Mouse (Mus musculus) stomach, postnatal 0 days (tissue): ENCODE measurements around the gene Ptprn2. TPM values are rescaled to one million over a fixed set of nuclear protein-coding genes. Genes with fewer than 3 reads are reported as not detected.
A peak's percentile ranks its signal among the peaks of the same experiment; 100 is the strongest.

Experiments
- ATAC-seq: fragments of 200-750 bp; cut with Nextera tagmentation; 2 replicates; pipeline ENCODE4 v1.8.0; 2017; ENCODE audit not compliant: low FRiP score, low TSS enrichment
- DNase-seq: peaks from one replicate; pipeline ENCODE4 v3.0.0-alpha.2; 2016; ENCODE audit warnings: low spot score
- H3K27ac ChIP-seq: fragments of 300-500 bp; sonication (generic); replicated peaks from 2 replicates; pipeline ENCODE4 v1.5.1; 2014; ENCODE audit warnings: mild to moderate bottlenecking, control low read depth
- H3K27me3 ChIP-seq: fragments of 300-500 bp; sonication (generic); 2 replicates; pipeline ENCODE4 v1.6.1; 2014; ENCODE audit warnings: low read length; ENCODE audit not compliant: control insufficient read depth, insufficient read depth
- H3K36me3 ChIP-seq: fragments of 300-500 bp; sonication (generic); 2 replicates; pipeline ENCODE4 v1.6.1; 2014; ENCODE audit warnings: low read length, mixed read lengths; ENCODE audit not compliant: control insufficient read depth, insufficient read depth
- H3K4me1 ChIP-seq: fragments of 300-500 bp; sonication (generic); replicated peaks from 2 replicates; pipeline ENCODE4 v1.6.1; 2014; ENCODE audit warnings: antibody characterized with exemption; ENCODE audit not compliant: control insufficient read depth, insufficient read depth
- H3K4me2 ChIP-seq: fragments of 300-500 bp; sonication (generic); replicated peaks from 2 replicates; pipeline ENCODE4 v1.6.1; 2014; ENCODE audit warnings: low read depth, mild to moderate bottlenecking, control low read depth, moderate library complexity
- H3K4me3 ChIP-seq: fragments of 300-500 bp; sonication (generic); 2 replicates; pipeline ENCODE4 v1.5.1; 2014; ENCODE audit warnings: low read depth, low read length, control low read depth
- H3K9ac ChIP-seq: fragments of 300-500 bp; sonication (generic); 2 replicates; pipeline ENCODE4 v1.6.1; 2014; ENCODE audit warnings: mild to moderate bottlenecking, low read length, control low read depth, mixed read lengths
- H3K9me3 ChIP-seq: fragments of 300-500 bp; sonication (generic); 2 replicates; pipeline ENCODE4 v1.6.1; 2016; ENCODE audit warnings: low read length; ENCODE audit not compliant: control insufficient read depth
- CTCF ChIP-seq: IDR thresholded peaks from 2 replicates; pipeline ENCODE4 v1.5.1; 2016; ENCODE audit warnings: antibody characterized with exemption, low read depth, mild to moderate bottlenecking, moderate library complexity
- EP300 ChIP-seq: optimal IDR thresholded peaks from 2 replicates; pipeline ENCODE3; 2016; ENCODE audit warnings: antibody characterized with exemption
- WGBS: fragments of 180-500 bp; shearing (Covaris S2); extraction: QIAGEN DNeasy Blood & Tissue Kit; methylation state at CpG from one replicate; pipeline ENCODE4 v1.1.7; 2014; 5-methylcytosine and 5-hydroxymethylcytosine counted together
- polyA plus RNA-seq: library from polyadenylated mRNA; unstranded; fragments of >200 nt; fragmentation: Nextera tagmentation; extraction: Ambion mirVana; gene quantifications from 2 replicates; pipeline ENCODE4 v1.2.1, GENCODE M21; 2015

The Ptprn2 gene
- polyA plus RNA-seq, 1 experiment from 2014 or later = 6.0 TPM

DNA sequence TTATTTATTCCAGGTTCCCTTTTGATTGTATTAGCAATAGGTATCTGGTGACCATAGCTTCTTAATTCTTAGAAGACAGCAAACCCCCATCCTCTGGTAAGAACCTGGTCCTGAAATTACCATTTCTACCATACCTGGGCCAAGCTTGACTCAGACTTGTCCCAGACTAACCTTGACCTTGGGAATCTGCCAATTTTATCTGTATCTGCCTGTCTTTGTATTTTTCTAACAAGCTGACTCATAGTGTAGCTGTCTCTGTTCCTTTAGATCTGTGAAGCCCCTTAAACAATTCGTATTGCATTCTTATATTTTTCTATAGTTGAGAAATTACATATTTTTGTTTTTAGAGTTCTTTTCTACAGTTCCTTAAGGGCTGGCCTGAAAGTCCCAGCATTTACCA, 6.7 kb upstream of the Ptprn2 start:
- DNase-seq (no peak), ATAC-seq (no peak)
- no peak overlapping the region for H3K4me2 ChIP-seq
- H3K27me3 ChIP-seq = no peaks in the 10 kb centered on the region
- no peak overlapping the region for H3K9ac ChIP-seq
- 56% methylated on average over 1 of the region's 1 CpGs for WGBS
- H3K4me1 ChIP-seq = no peaks in the 10 kb centered on the region
- no peaks in the 10 kb centered on the region for H3K36me3 ChIP-seq
- TF ChIP-seq CTCF (no peak), EP300 (no peak)
- H3K4me3 ChIP-seq = no peak overlapping the region
- H3K9me3 ChIP-seq = no peaks in the 10 kb centered on the region
- H3K27ac ChIP-seq = no peak overlapping the region

DNA sequence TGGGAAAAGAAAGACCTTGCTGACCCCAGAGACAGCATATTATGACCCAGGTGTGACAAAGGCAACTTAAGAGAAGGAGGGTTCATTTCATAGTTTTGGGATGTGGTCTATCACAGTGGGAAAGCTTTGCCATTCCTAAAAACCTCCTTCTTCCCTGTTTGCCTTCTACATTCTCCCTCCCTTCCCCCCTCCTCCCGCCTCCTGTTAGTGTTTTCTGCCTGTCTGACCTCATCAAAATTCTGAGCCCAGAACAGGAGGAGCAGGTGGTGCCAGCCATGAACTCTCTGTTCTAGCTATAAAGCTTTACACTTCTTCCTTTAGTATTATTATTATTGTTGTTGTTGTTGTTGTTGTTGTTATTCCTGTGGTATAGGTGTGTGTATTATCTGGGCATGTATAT, 3.6 kb upstream of the Ptprn2 start:
- DNase-seq = no peak
- Histone ChIP-seq H3K4me2 (no peak overlapping the region), H3K9me3 (no peaks in the 10 kb centered on the region), H3K27me3 (no peaks in the 10 kb centered on the region), H3K27ac (no peak overlapping the region), H3K36me3 (no peaks in the 10 kb centered on the region), H3K9ac (no peak overlapping the region), H3K4me1 (peaks cover 2% of the 10 kb centered on the region; the same call in 1 of the 2 replicates), H3K4me3 (no peak overlapping the region)
- ATAC-seq = no peak
- TF ChIP-seq EP300 = no peak
- WGBS = 64% methylated on average over 1 of the region's 1 CpGs

DNA sequence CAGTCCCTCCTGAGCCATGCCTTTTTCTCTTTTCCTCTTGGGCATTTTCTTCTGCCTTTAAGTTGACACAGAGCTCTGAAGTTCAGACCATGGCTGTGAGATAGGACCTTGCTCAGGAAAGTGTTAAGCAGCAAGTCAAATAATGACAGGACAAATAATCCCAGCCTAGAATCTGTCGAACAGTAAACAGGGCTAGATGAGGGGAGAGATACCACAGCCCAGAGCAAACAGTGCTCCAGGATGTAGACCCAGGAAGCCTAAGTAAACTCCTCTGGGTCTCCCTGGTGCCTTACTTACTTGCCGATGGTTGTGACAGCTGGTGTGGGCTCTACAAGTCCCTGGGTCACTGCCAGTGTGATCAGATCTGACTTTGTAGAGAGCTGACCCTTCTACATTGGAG, 1.9 kb upstream of the Ptprn2 start:
- DNase-seq (peak; percentile 50), ATAC-seq (peak; percentile 54)
- H3K4me2 ChIP-seq = peak overlapping the region; percentile 14; the same call in 1 of the 2 replicates

DNA sequence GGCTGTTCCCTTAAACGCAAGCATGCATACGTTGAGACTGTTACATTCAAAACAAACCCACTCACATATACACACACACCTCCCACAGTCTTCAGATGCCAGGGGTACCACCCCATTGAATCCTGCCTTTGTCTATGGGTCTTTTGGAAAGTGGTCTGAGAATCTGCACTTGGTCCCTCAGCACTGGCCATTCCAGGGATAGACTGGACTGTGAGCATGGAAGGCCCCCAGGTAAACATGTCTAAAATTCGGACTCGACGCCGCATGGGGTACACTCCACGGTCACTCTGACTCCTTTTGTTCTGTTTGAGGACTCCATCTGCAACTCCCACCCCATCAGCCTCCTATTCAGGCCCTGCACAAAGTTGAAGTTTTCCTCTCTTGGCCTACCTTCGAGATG, 529 bp upstream of the Ptprn2 start:
- Histone ChIP-seq H3K27ac (no peak overlapping the region), H3K4me3 (peak overlapping the region; percentile 54), H3K4me2 (peak overlapping the region; percentile 91), H3K27me3 (no peaks in the 10 kb centered on the region), H3K9me3 (no peaks in the 10 kb centered on the region), H3K36me3 (no peaks in the 10 kb centered on the region), H3K9ac (no peak overlapping the region), H3K4me1 (peaks cover 2% of the 10 kb centered on the region; the same call in 1 of the 2 replicates)
- ATAC-seq (no peak), DNase-seq (no peak)
- no peak for TF ChIP-seq CTCF
- no peak for TF ChIP-seq EP300
- WGBS = 67% methylated on average over 8 of the region's 8 CpGs

More for the DNA sequence above, 1.9 kb upstream of the Ptprn2 start:
- no peak for TF ChIP-seq EP300
- no peak for TF ChIP-seq CTCF
- Histone ChIP-seq H3K4me1 (peaks cover 2% of the 10 kb centered on the region; the same call in 1 of the 2 replicates), H3K36me3 (no peaks in the 10 kb centered on the region), H3K4me3 (no peak overlapping the region), H3K9ac (no peak overlapping the region), H3K27me3 (no peaks in the 10 kb centered on the region), H3K9me3 (no peaks in the 10 kb centered on the region), H3K27ac (peak overlapping the region; percentile 35)
- WGBS = 30% methylated on average over 2 of the region's 2 CpGs

DNA sequence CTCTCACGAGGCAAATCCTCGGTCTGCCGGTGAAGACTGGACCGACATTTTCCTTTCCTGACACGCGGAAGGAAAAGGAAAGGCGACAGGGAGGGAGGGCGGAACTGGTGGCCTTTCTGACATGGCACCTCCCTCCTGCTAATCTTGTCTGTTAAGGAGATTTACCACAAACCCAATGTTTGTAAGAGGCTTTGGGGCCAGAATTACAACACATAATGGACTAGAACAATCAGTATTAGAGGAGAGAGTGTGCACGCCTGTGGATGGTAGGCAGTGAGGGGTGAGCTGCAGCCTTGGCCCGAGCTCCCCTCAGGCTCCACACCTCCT, 847 bp downstream of the Ptprn2 start:
- ATAC-seq (peak; percentile 14), DNase-seq (no peak)
- Histone ChIP-seq H3K36me3 (no peaks in the 10 kb centered on the region), H3K4me3 (peak overlapping the region; percentile 54), H3K4me1 (peaks cover 2% of the 10 kb centered on the region; the same call in 1 of the 2 replicates), H3K27me3 (no peaks in the 10 kb centered on the region), H3K9ac (peak overlapping the region; percentile 43; the same call in 1 of the 2 replicates), H3K27ac (peak overlapping the region; percentile 58), H3K9me3 (no peaks in the 10 kb centered on the region), H3K4me2 (peak overlapping the region; percentile 91)
- 9% methylated on average over 7 of the region's 10 CpGs for WGBS
- TF ChIP-seq EP300 = no peak
- TF ChIP-seq CTCF = no peak

DNA sequence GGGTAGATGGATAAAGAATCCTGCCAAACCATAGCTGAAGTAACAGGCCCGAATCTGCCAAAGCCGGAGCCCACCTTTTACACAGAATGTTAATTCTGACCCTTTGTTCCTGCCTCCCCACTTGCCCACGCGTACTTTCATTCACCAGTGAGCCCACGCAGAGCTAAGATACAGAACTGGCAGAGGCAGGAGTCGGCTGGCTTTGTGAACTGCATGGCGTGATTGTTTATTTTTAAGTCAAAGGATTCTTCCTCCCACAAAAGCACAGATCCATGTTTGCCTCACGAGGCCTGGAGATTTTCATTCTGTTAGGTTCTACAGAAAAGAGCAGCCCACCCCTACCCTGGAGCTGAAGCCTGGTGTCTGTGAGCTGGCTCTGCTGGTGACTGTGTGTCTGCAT, 3.3 kb downstream of the Ptprn2 start:
- H3K4me1 ChIP-seq = peaks cover 2% of the 10 kb centered on the region; the same call in 1 of the 2 replicates
- no peaks in the 10 kb centered on the region for H3K27me3 ChIP-seq
- no peaks in the 10 kb centered on the region for H3K36me3 ChIP-seq
- DNase-seq = no peak
- no peak overlapping the region for H3K4me2 ChIP-seq
- no peak overlapping the region for H3K4me3 ChIP-seq
- no peak overlapping the region for H3K9ac ChIP-seq
- H3K9me3 ChIP-seq = no peaks in the 10 kb centered on the region
- WGBS = 47% methylated on average over 8 of the region's 8 CpGs
- no peak for ATAC-seq
- TF ChIP-seq CTCF (no peak), EP300 (no peak)
- no peak overlapping the region for H3K27ac ChIP-seq
